9 mouse cellular contexts compared by ENCODE assay signal in genomic region chr4:138367641-138368497, GRCm38 (mm10). TPM values are rescaled to one million over a fixed set of nuclear protein-coding genes. Genes with fewer than 3 reads are reported as not detected.
DNase-seq lines count a peak whose midpoint lies in the region; ATAC-seq and TF ChIP-seq lines count a peak whose summit lies in the region.
"Had no signal": no experiment of that assay in that cellular context is flagged by ENCODE, and none has a peak within 500 bp of the region (broad histone marks: within the 10 kb centered on the region; RNA-seq: fewer than 3 reads in every experiment).

Gene Cda (minus strand): TSS chr4:138367992.

- peak; percentile 46 for DNase-seq in right cerebral cortex, adult 18-20 months
- no peak for DNase-seq in right cerebral cortex, postnatal 36 days (ENCODE audit: low spot score in 2 of 2)
- DNase-seq in embryonic facial prominence, embryonic 11.5 days (ENCODE audit: low spot score), result peak; percentile 75
- DNase-seq in heart, adult 11 months, result peak; percentile 99
- DNase-seq in urinary bladder, postnatal 36 days (ENCODE audit: low spot score in 2 of 2), result peak; percentile 70 to 85

- TF ChIP-seq CTCF in intestine, postnatal 0 days (IDR thresholded peaks at IDR 0.05; ENCODE audit: low read depth), result peak; percentile 39

- peak within 1 kb of the TSS; percentile 53 for H3K9ac ChIP-seq in embryonic facial prominence, embryonic 11.5 days (replicated peaks; ENCODE audit: low read length)
- H3K9ac ChIP-seq in intestine, postnatal 0 days (ENCODE audit: low read depth, low read length), result peak within 1 kb of the TSS; percentile 46
- H3K9ac ChIP-seq in liver, embryonic 16.5 days (ENCODE audit: low read depth, low read length), result peak within 1 kb of the TSS; percentile 45; the same call in 1 of the 2 replicates
- peak within 1 kb of the TSS; percentile 64 for H3K9ac ChIP-seq in neural tube, embryonic 13.5 days

- peak; percentile 74; the same call in 1 of the 2 replicates for ATAC-seq in embryonic facial prominence, embryonic 11.5 days (replicated peaks; ENCODE audit: insufficient number of reproducible peaks, low FRiP score, low TSS enrichment, low read depth)
- peak; percentile 84 for ATAC-seq in intestine, postnatal 0 days
- peak; percentile 92 for ATAC-seq in liver, embryonic 16.5 days (ENCODE audit: low read depth)
- ATAC-seq in neural tube, embryonic 13.5 days (ENCODE audit: low read depth), result peak; percentile 76

- peak within 1 kb of the TSS; percentile 68 for H3K4me2 ChIP-seq in embryonic facial prominence, embryonic 11.5 days (ENCODE audit: low read depth, low read length)
- peak within 1 kb of the TSS; percentile 83 for H3K4me2 ChIP-seq in intestine, postnatal 0 days (replicated peaks; ENCODE audit: low read depth)
- H3K4me2 ChIP-seq in liver, embryonic 16.5 days (ENCODE audit: low read depth, low read length), result peak within 1 kb of the TSS; percentile 40
- peak within 1 kb of the TSS; percentile 55 for H3K4me2 ChIP-seq in neural tube, embryonic 13.5 days

- H3K27me3 ChIP-seq in embryonic facial prominence, embryonic 11.5 days (ENCODE audit: control insufficient read depth, insufficient read depth, low read length), result peaks cover 3% of the 10 kb centered on the region; the same call in 1 of the 2 replicates
- H3K27me3 ChIP-seq in intestine, postnatal 0 days (replicated peaks; ENCODE audit: control insufficient read depth, insufficient read depth, low read length), result no peaks in the 10 kb centered on the region
- H3K27me3 ChIP-seq in liver, embryonic 16.5 days (ENCODE audit: control insufficient read depth, insufficient read depth, low read depth, low read length), result peaks cover 3% of the 10 kb centered on the region; the same call in 1 of the 2 replicates
- peaks cover 20% of the 10 kb centered on the region for H3K27me3 ChIP-seq in neural tube, embryonic 13.5 days

- no peak within 1 kb of the TSS for H3K27ac ChIP-seq in embryonic facial prominence, embryonic 11.5 days (replicated peaks; ENCODE audit: low read depth, low read length)
- 0 out of 2 replicates have a peak within 1 kb of the TSS, but pooled peaks have one; percentile 23 for H3K27ac ChIP-seq in intestine, postnatal 0 days (ENCODE audit: low read depth, low read length)
- H3K27ac ChIP-seq in liver, embryonic 16.5 days (ENCODE audit: low read length), result peak within 1 kb of the TSS; percentile 33; the same call in 1 of the 2 replicates
- H3K27ac ChIP-seq in neural tube, embryonic 13.5 days (replicated peaks), result no peak within 1 kb of the TSS

- 9% methylated on average over 34 of the region's 34 CpGs for WGBS in embryonic facial prominence, embryonic 11.5 days
- 7% methylated on average over 34 of the region's 34 CpGs for WGBS in intestine, postnatal 0 days
- WGBS in liver, embryonic 16.5 days (ENCODE audit: insufficient replicate concordance), result 4% methylated on average over 34 of the region's 34 CpGs
- WGBS in neural tube, embryonic 13.5 days, result 10% methylated on average over 34 of the region's 34 CpGs

- H3K36me3 ChIP-seq in embryonic facial prominence, embryonic 11.5 days (replicated peaks; ENCODE audit: control insufficient read depth, insufficient read depth, low read depth, low read length), result no peaks in the 10 kb centered on the region
- H3K36me3 ChIP-seq in intestine, postnatal 0 days (ENCODE audit: control insufficient read depth, insufficient read depth), result no peaks in the 10 kb centered on the region
- no peaks in the 10 kb centered on the region for H3K36me3 ChIP-seq in liver, embryonic 16.5 days (ENCODE audit: control insufficient read depth, insufficient read depth)
- no peaks in the 10 kb centered on the region for H3K36me3 ChIP-seq in neural tube, embryonic 13.5 days
- H3K36me3 ChIP-seq: G1E had no signal

- H3K4me1 ChIP-seq in embryonic facial prominence, embryonic 11.5 days (ENCODE audit: control insufficient read depth, insufficient read depth, low read length), result no peaks in the 10 kb centered on the region
- 0 out of 2 replicates have a peak, but pooled peaks cover 4% of the 10 kb centered on the region for H3K4me1 ChIP-seq in intestine, postnatal 0 days (replicated peaks; ENCODE audit: control insufficient read depth, insufficient read depth, low read length)
- no peaks in the 10 kb centered on the region; the same call in 1 of the 2 replicates for H3K4me1 ChIP-seq in liver, embryonic 16.5 days (ENCODE audit: control insufficient read depth, low read depth, low read length)
- peaks cover 13% of the 10 kb centered on the region for H3K4me1 ChIP-seq in neural tube, embryonic 13.5 days (replicated peaks)

- H3K9me3 ChIP-seq in embryonic facial prominence, embryonic 11.5 days (replicated peaks; ENCODE audit: control insufficient read depth, low read length), result no peaks in the 10 kb centered on the region
- no peaks in the 10 kb centered on the region for H3K9me3 ChIP-seq in intestine, postnatal 0 days (ENCODE audit: control insufficient read depth)
- H3K9me3 ChIP-seq in liver, embryonic 16.5 days (replicated peaks; ENCODE audit: control insufficient read depth, low read length), result no peaks in the 10 kb centered on the region
- no peaks in the 10 kb centered on the region for H3K9me3 ChIP-seq in neural tube, embryonic 13.5 days
- H3K9me3 ChIP-seq: G1E had no signal

- peak within 1 kb of the TSS; percentile 30 for H3K4me3 ChIP-seq in embryonic facial prominence, embryonic 11.5 days (ENCODE audit: low read depth, low read length)
- H3K4me3 ChIP-seq in intestine, postnatal 0 days (ENCODE audit: low read depth, low read length), result peak within 1 kb of the TSS; percentile 48
- H3K4me3 ChIP-seq in liver, embryonic 16.5 days (ENCODE audit: low read depth, low read length), result peak within 1 kb of the TSS; percentile 53
- peak within 1 kb of the TSS; percentile 31 for H3K4me3 ChIP-seq in neural tube, embryonic 13.5 days

RNA-seq across cellular contexts. Expression of gene Cda, which starts in this region (rescaled TPM):
- polyA plus RNA-seq in embryonic facial prominence, embryonic 11.5 days (2014; fragmentation: Nextera tagmentation; extraction: Ambion mirVana), result 3.5 and 5.7 TPM in 2 replicates
- 37.5 and 41.7 TPM in 2 replicates for polyA plus RNA-seq in intestine, postnatal 0 days (2015; fragmentation: Nextera tagmentation; extraction: Ambion mirVana)
- polyA plus RNA-seq in liver, embryonic 16.5 days (2015; fragmentation: Nextera tagmentation; extraction: Ambion mirVana), result 4.6 and 5.7 TPM in 2 replicates
- polyA plus RNA-seq in neural tube, embryonic 13.5 days (2015; fragmentation: Nextera tagmentation; extraction: Ambion mirVana), result 6.4 and 7.1 TPM in 2 replicates
- polyA plus RNA-seq: G1E had no signal

Comparison
In these comparisons a context has a peak if more than half of its experiments do, and no peak if none do; other contexts are left out.
1. DNase-seq: peak in right cerebral cortex, adult 18-20 months (single experiment), embryonic facial prominence, embryonic 11.5 days (single experiment), heart, adult 11 months (single experiment) and urinary bladder, postnatal 36 days (2 of 2); none in right cerebral cortex, postnatal 36 days (0 of 2).
2. H3K27ac ChIP-seq: peak in intestine, postnatal 0 days (single experiment) and liver, embryonic 16.5 days (single experiment); none in embryonic facial prominence, embryonic 11.5 days (single experiment) and neural tube, embryonic 13.5 days (single experiment).
3. Peak in every context shown above with its lines, with median percentiles within 50 percentile points of each other: ATAC-seq, H3K4me2 ChIP-seq, H3K4me3 ChIP-seq and H3K9ac ChIP-seq.